Mouse (Mus musculus): ENCODE data around the gene Golm1.

Gene Golm1

GRCm38 (mm10) chr13:59676316-59677229 lies 962 bp upstream of the Golm1 start:
- no peak for DNase-seq (ENCODE audit: low spot score)

- no peak for DNase-seq (ENCODE audit: low spot score)
These were observed 855 bp downstream of the Golm1 start for GRCm38 (mm10) chr13:59674761-59675150.

GRCm38 (mm10) chr13:59674215-59674614 lies 1.4 kb downstream of the Golm1 start:
- DNase-seq (ENCODE audit: low spot score) = no peak

GRCm38 (mm10) chr13:59673597-59673996 lies 2.0 kb downstream of the Golm1 start:
- DNase-seq (ENCODE audit: low spot score) = no peak

- DNase-seq (ENCODE audit: low spot score) = no peak
These were observed 3.4 kb downstream of the Golm1 start for GRCm38 (mm10) chr13:59672248-59672647.

- DNase-seq (ENCODE audit: low spot score) = no peak
These were observed 4.1 kb downstream of the Golm1 start for GRCm38 (mm10) chr13:59671521-59671920.

GRCm38 (mm10) chr13:59669946-59670345 lies 5.7 kb downstream of the Golm1 start:
- DNase-seq (ENCODE audit: low spot score) = no peak

GRCm38 (mm10) chr13:59668501-59669093 lies 7.0 kb downstream of the Golm1 start:
- peak; percentile 33 for DNase-seq (ENCODE audit: low spot score)

- no peak for DNase-seq (ENCODE audit: low spot score)
These were observed 7.8 kb downstream of the Golm1 start for GRCm38 (mm10) chr13:59667763-59668162.

- DNase-seq (ENCODE audit: low spot score) = no peak
These were observed 11.5 kb downstream of the Golm1 start for GRCm38 (mm10) chr13:59663939-59664712.

- DNase-seq (ENCODE audit: low spot score) = no peak
These were observed 13.6 kb downstream of the Golm1 start for GRCm38 (mm10) chr13:59661966-59662365.

- DNase-seq (ENCODE audit: low spot score) = no peak
These were observed 14.2 kb downstream of the Golm1 start for GRCm38 (mm10) chr13:59661387-59661786.

- DNase-seq (ENCODE audit: low spot score) = no peak
These were observed 15.2 kb downstream of the Golm1 start for GRCm38 (mm10) chr13:59660371-59660770.

- no peak for DNase-seq (ENCODE audit: low spot score)
These were observed 17.8 kb downstream of the Golm1 start for GRCm38 (mm10) chr13:59657781-59658180.

GRCm38 (mm10) chr13:59656975-59657388 lies 18.6 kb downstream of the Golm1 start:
- DNase-seq (ENCODE audit: low spot score) = no peak

GRCm38 (mm10) chr13:59656316-59656832 lies 19.2 kb downstream of the Golm1 start:
- no peak for DNase-seq (ENCODE audit: low spot score)

- DNase-seq (ENCODE audit: low spot score) = no peak
These were observed 19.8 kb downstream of the Golm1 start for GRCm38 (mm10) chr13:59655718-59656315.

GRCm38 (mm10) chr13:59654465-59654864 lies 21.1 kb downstream of the Golm1 start:
- DNase-seq (ENCODE audit: low spot score) = no peak

- no peak for DNase-seq (ENCODE audit: low spot score)
These were observed 22.5 kb downstream of the Golm1 start for GRCm38 (mm10) chr13:59653136-59653535.

- no peak for DNase-seq (ENCODE audit: low spot score)
These were observed 23.0 kb downstream of the Golm1 start for GRCm38 (mm10) chr13:59652651-59653050.

GRCm38 (mm10) chr13:59649781-59650180 lies 25.8 kb downstream of the Golm1 start:
- no peak for DNase-seq (ENCODE audit: low spot score)

- no peak for DNase-seq (ENCODE audit: low spot score)
These were observed 27.0 kb downstream of the Golm1 start for GRCm38 (mm10) chr13:59648598-59648997.
